Mouse (Mus musculus): ENCODE measurements around the gene Ppp1r32. TPM values are rescaled to one million over a fixed set of nuclear protein-coding genes. Genes with fewer than 3 reads are reported as not detected.

Ppp1r32 gene
- polyA plus RNA-seq, 1 experiment from 2014 or later, result not detected

- Histone ChIP-seq H3K4me1 (replicated peaks) (peaks cover 16% of the 10 kb centered on the region), H3K36me3 (replicated peaks) (no peaks in the 10 kb centered on the region), H3K27ac (replicated peaks) (no peak overlapping the region), H3K9me3 (replicated peaks) (no peaks in the 10 kb centered on the region), H3K27me3 (peaks cover 99% of the 10 kb centered on the region), H3K9ac (no peak overlapping the region), H3K4me2 (0 out of 2 replicates have a peak overlapping the region, but pooled peaks have one; percentile 62), H3K4me3 (replicated peaks) (peak overlapping the region; percentile 45; the same call in 1 of the 2 replicates)
- 19% methylated on average over 8 of the region's 8 CpGs for WGBS (ENCODE audit: insufficient replicate concordance)
- no peak for ATAC-seq (ENCODE audit: insufficient read depth)
Measured at GRCm38 (mm10) chr19:10458096-10458495, 24.6 kb downstream of the Ppp1r32 start.

- Histone ChIP-seq H3K9me3 (replicated peaks) (no peaks in the 10 kb centered on the region), H3K27me3 (peaks cover 99% of the 10 kb centered on the region), H3K27ac (replicated peaks) (no peak overlapping the region), H3K9ac (no peak overlapping the region), H3K4me1 (replicated peaks) (peaks cover 16% of the 10 kb centered on the region), H3K4me2 (peak overlapping the region; percentile 62), H3K4me3 (replicated peaks) (peak overlapping the region; percentile 45), H3K36me3 (replicated peaks) (no peaks in the 10 kb centered on the region)
- ATAC-seq (ENCODE audit: insufficient read depth), result peak; percentile 35
- under 1% methylated on average over 34 of the region's 34 CpGs for WGBS (ENCODE audit: insufficient replicate concordance)
Measured at GRCm38 (mm10) chr19:10457484-10457800, 25.3 kb downstream of the Ppp1r32 start.

GRCm38 (mm10) chr19:10456752-10457483, 25.8 kb downstream of the Ppp1r32 start, which contains the start of gene Lrrc10b:
TSS of gene Lrrc10b (minus strand) at chr19:10457473.
- Histone ChIP-seq H3K9me3 (replicated peaks) (no peaks in the 10 kb centered on the region), H3K4me3 (replicated peaks) (peak within 1 kb of the TSS; percentile 45), H3K27me3 (peaks cover 99% of the 10 kb centered on the region), H3K36me3 (replicated peaks) (no peaks in the 10 kb centered on the region), H3K4me2 (peak within 1 kb of the TSS; percentile 62), H3K9ac (no peak within 1 kb of the TSS), H3K27ac (replicated peaks) (no peak within 1 kb of the TSS), H3K4me1 (replicated peaks) (peaks cover 16% of the 10 kb centered on the region)
- 2% methylated on average over 96 of the region's 96 CpGs for WGBS (ENCODE audit: insufficient replicate concordance)
- no peak for ATAC-seq (ENCODE audit: insufficient read depth)

GRCm38 (mm10) chr19:10455437-10455806, 27.3 kb downstream of the Ppp1r32 start:
- no peak overlapping the region for H3K27ac ChIP-seq (replicated peaks)
- H3K36me3 ChIP-seq (replicated peaks), result no peaks in the 10 kb centered on the region
- ATAC-seq (ENCODE audit: insufficient read depth), result no peak
- H3K9ac ChIP-seq, result no peak overlapping the region
- H3K4me3 ChIP-seq (replicated peaks), result no peak overlapping the region
- WGBS (ENCODE audit: insufficient replicate concordance), result 39% methylated on average over 3 of the region's 3 CpGs
- H3K4me2 ChIP-seq, result no peak overlapping the region
- H3K27me3 ChIP-seq, result peaks cover 91% of the 10 kb centered on the region
- no peaks in the 10 kb centered on the region for H3K9me3 ChIP-seq (replicated peaks)
- H3K4me1 ChIP-seq (replicated peaks), result peaks cover 16% of the 10 kb centered on the region

- Histone ChIP-seq H3K27ac (replicated peaks) (no peak overlapping the region), H3K36me3 (replicated peaks) (no peaks in the 10 kb centered on the region), H3K9ac (no peak overlapping the region), H3K4me2 (no peak overlapping the region), H3K4me1 (replicated peaks) (peaks cover 16% of the 10 kb centered on the region), H3K4me3 (replicated peaks) (no peak overlapping the region), H3K9me3 (replicated peaks) (no peaks in the 10 kb centered on the region), H3K27me3 (peaks cover 86% of the 10 kb centered on the region)
- WGBS (ENCODE audit: insufficient replicate concordance), result 34% methylated on average over 4 of the region's 4 CpGs
- peak; percentile 19; the same call in 1 of the 2 replicates for ATAC-seq (ENCODE audit: insufficient read depth)
Measured at GRCm38 (mm10) chr19:10454718-10455436, 27.9 kb downstream of the Ppp1r32 start.

- Histone ChIP-seq H3K4me2 (no peak overlapping the region), H3K36me3 (replicated peaks) (no peaks in the 10 kb centered on the region), H3K9ac (no peak overlapping the region), H3K27ac (replicated peaks) (no peak overlapping the region), H3K9me3 (replicated peaks) (no peaks in the 10 kb centered on the region; the same call in 1 of the 2 replicates), H3K27me3 (peaks cover 34% of the 10 kb centered on the region), H3K4me1 (replicated peaks) (peaks cover 7% of the 10 kb centered on the region; the same call in 1 of the 2 replicates), H3K4me3 (replicated peaks) (no peak overlapping the region)
- no peak for ATAC-seq (ENCODE audit: insufficient read depth)
- WGBS (ENCODE audit: insufficient replicate concordance), result 7% methylated on average over 3 of the region's 3 CpGs
Measured at GRCm38 (mm10) chr19:10449708-10450107, 33.0 kb downstream of the Ppp1r32 start.

- ATAC-seq (ENCODE audit: insufficient read depth), result no peak
- H3K27me3 ChIP-seq, result peaks cover 29% of the 10 kb centered on the region
- no peak overlapping the region for H3K9ac ChIP-seq
- H3K4me1 ChIP-seq (replicated peaks), result peaks cover 10% of the 10 kb centered on the region
- 47% methylated on average over 6 of the region's 6 CpGs for WGBS (ENCODE audit: insufficient replicate concordance)
- H3K4me2 ChIP-seq, result no peak overlapping the region
- no peak overlapping the region for H3K4me3 ChIP-seq (replicated peaks)
- H3K27ac ChIP-seq (replicated peaks), result no peak overlapping the region
- no peaks in the 10 kb centered on the region for H3K36me3 ChIP-seq (replicated peaks)
- H3K9me3 ChIP-seq (replicated peaks), result no peaks in the 10 kb centered on the region; the same call in 1 of the 2 replicates
Measured at GRCm38 (mm10) chr19:10449190-10449589, 33.5 kb downstream of the Ppp1r32 start.

- no peaks in the 10 kb centered on the region for H3K36me3 ChIP-seq (replicated peaks)
- no peak for ATAC-seq (ENCODE audit: insufficient read depth)
Measured at GRCm38 (mm10) chr19:10448275-10448674, 34.5 kb downstream of the Ppp1r32 start.

GRCm38 (mm10) chr19:10444685-10445369, 37.9 kb downstream of the Ppp1r32 start:
- peak overlapping the region; percentile 4; the same call in 1 of the 2 replicates for H3K9ac ChIP-seq
- 48% methylated on average over 15 of the region's 15 CpGs for WGBS (ENCODE audit: insufficient replicate concordance)

More at GRCm38 (mm10) chr19:10448275-10448674, 34.5 kb downstream of the Ppp1r32 start:
- Histone ChIP-seq H3K9ac (no peak overlapping the region), H3K4me1 (replicated peaks) (peaks cover 18% of the 10 kb centered on the region), H3K4me3 (replicated peaks) (no peak overlapping the region), H3K27ac (replicated peaks) (no peak overlapping the region), H3K9me3 (replicated peaks) (no peaks in the 10 kb centered on the region; the same call in 1 of the 2 replicates), H3K4me2 (no peak overlapping the region), H3K27me3 (peaks cover 20% of the 10 kb centered on the region)
- WGBS (ENCODE audit: insufficient replicate concordance), result 84% methylated on average over 7 of the region's 7 CpGs

GRCm38 (mm10) chr19:10437521-10437920, 45.2 kb downstream of the Ppp1r32 start:
- Histone ChIP-seq H3K4me3 (replicated peaks) (no peak overlapping the region), H3K4me2 (no peak overlapping the region), H3K27ac (replicated peaks) (no peak overlapping the region), H3K9ac (no peak overlapping the region), H3K9me3 (replicated peaks) (no peaks in the 10 kb centered on the region), H3K27me3 (peaks cover 11% of the 10 kb centered on the region; the same call in 1 of the 2 replicates), H3K4me1 (replicated peaks) (peaks cover 16% of the 10 kb centered on the region), H3K36me3 (replicated peaks) (no peaks in the 10 kb centered on the region)
- ATAC-seq (ENCODE audit: insufficient read depth), result no peak
- 45% methylated on average over 1 of the region's 1 CpGs for WGBS (ENCODE audit: insufficient replicate concordance)

More at GRCm38 (mm10) chr19:10444685-10445369, 37.9 kb downstream of the Ppp1r32 start:
- peak overlapping the region; percentile 32 for H3K4me2 ChIP-seq
- H3K36me3 ChIP-seq (replicated peaks), result no peaks in the 10 kb centered on the region
- H3K27me3 ChIP-seq, result no peaks in the 10 kb centered on the region
- H3K27ac ChIP-seq (replicated peaks), result peak overlapping the region; percentile 69
- peaks cover 18% of the 10 kb centered on the region for H3K4me1 ChIP-seq (replicated peaks)
- ATAC-seq (ENCODE audit: insufficient read depth), result peak; percentile 97
- H3K4me3 ChIP-seq (replicated peaks), result no peak overlapping the region
- no peaks in the 10 kb centered on the region; the same call in 1 of the 2 replicates for H3K9me3 ChIP-seq (replicated peaks)

- Histone ChIP-seq H3K4me1 (replicated peaks) (peaks cover 24% of the 10 kb centered on the region), H3K4me3 (replicated peaks) (no peak overlapping the region), H3K27me3 (peaks cover 11% of the 10 kb centered on the region; the same call in 1 of the 2 replicates), H3K4me2 (no peak overlapping the region), H3K9me3 (replicated peaks) (no peaks in the 10 kb centered on the region), H3K9ac (no peak overlapping the region), H3K36me3 (replicated peaks) (no peaks in the 10 kb centered on the region), H3K27ac (replicated peaks) (no peak overlapping the region)
- WGBS (ENCODE audit: insufficient replicate concordance), result 11% methylated on average over 1 of the region's 1 CpGs
- ATAC-seq (ENCODE audit: insufficient read depth), result no peak
Measured at GRCm38 (mm10) chr19:10436726-10437125, 46.0 kb downstream of the Ppp1r32 start.
